Mouse (Mus musculus): Measurements from ENCODE around the gene Slc17a9. TPM values are rescaled to one million over a fixed set of nuclear protein-coding genes. Genes with fewer than 3 reads are reported as not detected.

Slc17a9 gene
- polyA plus RNA-seq, 1 experiment from 2014 or later: 1.9 TPM

DNA sequence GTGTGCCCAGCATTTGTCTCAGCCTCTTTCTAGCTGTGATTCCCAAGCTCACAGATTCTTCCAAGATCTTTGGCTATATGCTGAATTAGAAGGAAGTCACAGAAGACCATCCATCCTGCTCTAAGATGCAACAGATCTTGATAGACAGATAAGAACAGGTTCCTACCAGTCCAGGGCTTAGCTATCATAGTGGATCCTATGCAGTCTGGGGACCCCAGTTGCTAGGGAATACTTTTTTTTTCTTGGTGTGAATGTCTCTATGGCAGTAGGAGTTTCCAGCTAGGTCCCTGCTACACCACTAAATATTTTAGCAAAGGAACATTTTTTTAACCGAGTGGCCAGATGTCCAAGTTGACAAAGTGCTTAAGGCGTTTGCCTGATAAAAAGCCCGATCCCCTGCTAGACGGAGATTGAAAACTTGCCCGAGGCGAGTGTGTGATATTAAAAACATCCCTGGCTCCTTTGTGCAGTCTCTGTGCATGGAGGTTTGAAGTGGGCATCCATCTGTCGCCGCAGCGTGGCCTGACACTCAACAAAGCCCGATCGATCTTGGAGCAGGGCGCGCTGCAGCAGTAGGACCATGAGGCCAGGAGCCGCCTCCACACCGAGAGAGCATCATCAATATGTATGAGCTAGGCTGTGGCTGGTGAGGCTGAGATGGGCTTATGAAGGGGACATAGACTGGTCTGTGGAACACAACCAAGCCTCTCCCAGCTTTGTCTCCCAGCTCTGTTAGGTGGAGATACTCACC, 33.6 kb downstream of the Slc17a9 start:
- Histone ChIP-seq H3K4me2 (no peak overlapping the region), H3K9me3 (no peaks in the 10 kb centered on the region), H3K36me3 (no peaks in the 10 kb centered on the region), H3K27ac (no peak overlapping the region), H3K27me3 (no peaks in the 10 kb centered on the region), H3K9ac (no peak overlapping the region), H3K4me3 (no peak overlapping the region), H3K4me1 (no peaks in the 10 kb centered on the region)
- ATAC-seq (ENCODE audit: borderline replicate concordance, extremely low read depth, low FRiP score, low TSS enrichment): no peak
- 41% methylated on average over 15 of the region's 15 CpGs for WGBS

DNA sequence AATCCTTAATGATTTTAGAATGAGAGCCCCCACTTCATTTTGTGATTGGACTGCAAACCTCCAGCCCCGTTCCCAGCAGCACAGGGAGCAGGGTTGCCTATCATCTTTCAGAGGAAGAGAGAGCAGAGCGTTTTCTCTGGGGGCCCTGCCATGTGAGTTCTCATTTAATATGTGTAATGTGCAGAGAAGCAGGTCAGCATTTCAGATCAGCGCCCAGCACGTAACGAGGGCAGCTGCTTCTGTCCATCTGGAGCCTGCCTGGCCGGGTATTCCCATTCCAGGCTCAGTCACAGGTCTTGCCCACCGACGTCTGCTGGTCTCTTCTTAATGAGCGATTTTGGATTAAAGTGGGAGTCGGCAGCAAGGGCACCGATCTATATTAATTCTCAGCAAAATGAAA, 39.9 kb downstream of the Slc17a9 start:
- no peaks in the 10 kb centered on the region for H3K36me3 ChIP-seq
- no peak for ATAC-seq (ENCODE audit: borderline replicate concordance, extremely low read depth, low FRiP score, low TSS enrichment)
- no peak overlapping the region for H3K4me2 ChIP-seq
- no peaks in the 10 kb centered on the region for H3K9me3 ChIP-seq
- WGBS: 79% methylated on average over 11 of the region's 11 CpGs
- no peak overlapping the region for H3K9ac ChIP-seq
- H3K4me3 ChIP-seq: no peak overlapping the region
- peaks cover 6% of the 10 kb centered on the region; the same call in 1 of the 2 replicates for H3K27me3 ChIP-seq
- no peak overlapping the region for H3K27ac ChIP-seq
- no peaks in the 10 kb centered on the region for H3K4me1 ChIP-seq

DNA sequence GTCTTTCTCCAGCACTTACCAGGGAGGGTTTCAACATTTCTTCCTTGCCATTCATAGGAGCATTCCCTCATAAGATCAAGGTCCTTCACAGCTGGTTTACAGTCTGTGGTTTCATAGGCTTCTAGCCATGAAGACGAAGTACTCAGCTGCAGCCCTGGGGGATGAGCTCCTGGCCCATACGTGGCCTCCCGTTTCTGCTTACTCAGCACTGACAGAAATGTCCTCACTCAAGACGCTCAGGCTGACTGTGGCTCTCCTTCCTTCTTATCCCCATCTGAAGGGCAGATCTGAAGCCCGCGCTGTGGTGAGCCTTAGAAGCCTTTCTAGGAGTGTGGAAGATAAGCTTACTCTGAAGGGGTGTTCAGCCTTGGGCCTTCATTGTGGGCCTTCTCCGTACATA, 40.6 kb downstream of the Slc17a9 start:
- 62% methylated on average over 7 of the region's 7 CpGs for WGBS
- ATAC-seq (ENCODE audit: borderline replicate concordance, extremely low read depth, low FRiP score, low TSS enrichment): no peak
- Histone ChIP-seq H3K27me3 (peaks cover 11% of the 10 kb centered on the region; the same call in 1 of the 2 replicates), H3K9ac (no peak overlapping the region), H3K4me1 (no peaks in the 10 kb centered on the region), H3K4me2 (no peak overlapping the region), H3K36me3 (no peaks in the 10 kb centered on the region), H3K9me3 (no peaks in the 10 kb centered on the region), H3K27ac (no peak overlapping the region), H3K4me3 (no peak overlapping the region)

DNA sequence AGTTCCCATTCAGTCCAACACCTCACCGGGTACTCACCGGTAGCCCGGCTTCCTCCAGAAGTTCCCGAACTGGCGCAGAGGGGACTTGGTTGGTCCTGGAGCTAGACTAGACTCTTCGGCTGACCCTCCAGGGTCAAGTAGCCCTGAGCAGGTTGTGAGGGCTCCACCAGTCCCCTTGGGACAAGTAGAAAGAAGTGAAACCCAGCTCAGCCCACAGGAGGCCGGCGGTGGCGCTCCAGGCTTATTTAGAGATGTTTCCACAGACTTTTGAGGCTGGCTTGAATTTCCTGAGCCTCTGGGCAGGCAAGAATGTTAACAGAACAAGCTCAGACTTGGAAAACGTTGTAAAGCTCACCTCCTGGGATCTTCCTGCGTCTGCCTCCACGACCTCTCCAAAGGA, 50.2 kb downstream of the Slc17a9 start:
- Histone ChIP-seq H3K9me3 (no peaks in the 10 kb centered on the region), H3K9ac (no peak overlapping the region), H3K4me1 (no peaks in the 10 kb centered on the region), H3K36me3 (no peaks in the 10 kb centered on the region), H3K27ac (no peak overlapping the region), H3K27me3 (peaks cover 99% of the 10 kb centered on the region), H3K4me2 (no peak overlapping the region), H3K4me3 (no peak overlapping the region)
- 6% methylated on average over 12 of the region's 12 CpGs for WGBS
- ATAC-seq (ENCODE audit: borderline replicate concordance, extremely low read depth, low FRiP score, low TSS enrichment): no peak

DNA sequence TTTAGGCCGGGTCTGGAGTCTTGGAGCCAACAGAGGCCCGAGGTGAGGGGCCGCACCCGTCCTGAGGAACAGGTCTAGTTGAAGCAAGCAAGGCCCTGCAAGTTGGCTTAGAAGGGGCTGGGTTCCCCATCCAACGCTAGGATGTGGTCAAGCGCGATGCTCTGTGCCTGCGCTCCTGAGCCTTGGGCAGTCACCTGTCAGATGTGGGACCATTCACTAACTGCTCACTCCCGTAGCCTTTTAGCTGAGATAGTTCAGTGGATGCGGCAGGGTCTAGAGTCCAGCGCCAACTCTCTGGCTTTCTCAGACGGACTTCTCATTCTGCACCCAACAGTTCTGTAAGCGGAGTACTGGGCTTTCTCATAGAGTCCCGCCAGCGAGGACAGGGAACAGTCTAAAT, 50.6 kb downstream of the Slc17a9 start:
- Histone ChIP-seq H3K4me1 (no peaks in the 10 kb centered on the region), H3K36me3 (no peaks in the 10 kb centered on the region), H3K27me3 (peaks cover 96% of the 10 kb centered on the region), H3K9me3 (no peaks in the 10 kb centered on the region), H3K9ac (no peak overlapping the region), H3K27ac (no peak overlapping the region), H3K4me2 (no peak overlapping the region), H3K4me3 (no peak overlapping the region)
- WGBS: 4% methylated on average over 15 of the region's 15 CpGs
- no peak for ATAC-seq (ENCODE audit: borderline replicate concordance, extremely low read depth, low FRiP score, low TSS enrichment)

DNA sequence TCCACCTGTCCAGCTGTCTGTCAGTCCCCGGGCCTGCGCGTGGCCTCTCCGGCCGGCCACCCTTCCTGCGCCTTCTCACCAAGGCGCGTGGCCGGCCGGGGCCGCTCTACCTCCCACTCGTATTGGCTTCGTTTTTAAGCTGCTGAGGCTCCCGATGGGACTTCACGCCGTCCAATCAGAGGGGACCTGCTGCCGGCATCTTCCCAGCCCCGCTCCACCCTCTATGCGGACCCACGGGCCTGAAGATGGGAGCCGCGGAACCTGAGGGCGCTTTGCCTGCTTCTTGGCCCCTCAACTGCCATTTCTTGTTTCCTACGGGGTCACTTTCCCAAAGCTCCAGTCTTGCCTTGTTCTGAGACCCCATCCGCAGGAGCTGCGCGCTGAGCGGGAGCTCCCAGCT, 51.7 kb downstream of the Slc17a9 start, which contains the start of gene Bhlhe23:
Bhlhe23 (minus strand) TSS at position 108 of the 400 bp plus-strand sequence.
- ATAC-seq (ENCODE audit: borderline replicate concordance, extremely low read depth, low FRiP score, low TSS enrichment): no peak
- Histone ChIP-seq H3K27me3 (peaks cover 84% of the 10 kb centered on the region), H3K4me2 (peak within 1 kb of the TSS; percentile 35), H3K9ac (no peak within 1 kb of the TSS), H3K9me3 (no peaks in the 10 kb centered on the region), H3K36me3 (no peaks in the 10 kb centered on the region), H3K27ac (no peak within 1 kb of the TSS), H3K4me1 (no peaks in the 10 kb centered on the region), H3K4me3 (peak within 1 kb of the TSS; percentile 10; the same call in 1 of the 2 replicates)
- 2% methylated on average over 28 of the region's 28 CpGs for WGBS

DNA sequence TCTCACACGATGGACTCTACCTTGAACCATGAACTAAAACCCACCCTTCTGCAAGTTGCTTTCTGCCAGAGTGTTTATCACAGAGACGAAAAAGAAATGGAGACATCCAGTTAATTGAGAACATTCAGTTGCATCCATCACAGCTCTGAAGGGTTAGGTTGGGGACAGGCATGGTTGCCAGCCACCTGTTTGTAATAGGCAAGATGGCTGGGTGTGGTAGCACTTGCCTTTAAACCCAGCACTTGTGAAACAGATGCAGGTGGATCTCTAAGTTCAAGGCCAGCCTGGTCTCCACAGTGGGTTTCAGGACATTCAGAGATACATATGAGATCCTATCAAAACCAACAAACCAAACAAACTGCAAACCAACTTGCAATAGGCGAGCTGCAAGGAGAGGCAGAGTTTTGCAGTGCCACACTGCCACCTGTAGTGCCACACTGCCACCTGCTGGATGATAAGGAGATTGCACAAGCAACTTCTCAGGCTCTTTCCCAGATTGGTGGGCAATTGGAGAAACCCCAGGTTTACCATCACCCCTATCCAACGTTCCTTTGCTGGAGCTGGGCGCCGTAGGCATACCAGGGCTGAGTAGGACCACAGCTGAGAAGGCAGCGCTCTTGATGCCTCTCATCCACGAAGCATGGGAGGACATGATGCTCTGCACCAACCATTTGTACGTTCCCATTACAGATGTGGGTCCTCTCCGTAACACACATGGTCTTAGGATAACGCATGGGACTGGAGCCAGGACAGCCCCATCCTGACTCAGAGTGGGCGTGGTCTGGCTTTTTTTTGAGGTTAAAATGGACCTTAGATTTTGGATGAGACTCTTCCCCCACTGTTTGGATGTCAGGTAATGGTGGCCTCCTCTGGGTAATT, 54.4 kb downstream of the Slc17a9 start:
- Histone ChIP-seq H3K9ac (no peak overlapping the region), H3K27me3 (peaks cover 58% of the 10 kb centered on the region), H3K4me3 (no peak overlapping the region), H3K4me1 (no peaks in the 10 kb centered on the region), H3K9me3 (no peaks in the 10 kb centered on the region), H3K36me3 (no peaks in the 10 kb centered on the region), H3K4me2 (no peak overlapping the region), H3K27ac (no peak overlapping the region)
- ATAC-seq (ENCODE audit: borderline replicate concordance, extremely low read depth, low FRiP score, low TSS enrichment): no peak
- WGBS: 24% methylated on average over 12 of the region's 12 CpGs

DNA sequence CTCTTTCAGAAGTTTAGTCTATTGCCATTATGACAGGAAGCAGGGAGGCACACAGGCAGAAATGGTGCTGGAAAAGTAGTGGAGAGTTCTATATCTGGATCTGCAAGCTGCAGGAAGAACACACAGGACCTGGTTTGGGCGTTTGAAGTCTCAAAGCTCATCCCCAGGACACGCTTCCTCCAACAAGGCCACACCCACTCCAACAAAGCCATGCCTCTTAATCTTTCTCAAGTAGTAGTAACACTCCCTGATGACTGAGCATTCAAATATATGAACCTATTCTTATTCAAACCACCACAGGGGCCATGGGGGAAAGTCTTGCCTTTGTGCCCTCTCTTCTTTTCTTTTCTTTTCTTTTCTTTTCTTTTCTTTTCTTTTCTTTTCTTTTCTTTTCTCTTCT, 55.2 kb downstream of the Slc17a9 start:
- Histone ChIP-seq H3K27me3 (peaks cover 51% of the 10 kb centered on the region), H3K4me1 (no peaks in the 10 kb centered on the region)
- 2% methylated on average over 2 of the region's 2 CpGs for WGBS

DNA sequence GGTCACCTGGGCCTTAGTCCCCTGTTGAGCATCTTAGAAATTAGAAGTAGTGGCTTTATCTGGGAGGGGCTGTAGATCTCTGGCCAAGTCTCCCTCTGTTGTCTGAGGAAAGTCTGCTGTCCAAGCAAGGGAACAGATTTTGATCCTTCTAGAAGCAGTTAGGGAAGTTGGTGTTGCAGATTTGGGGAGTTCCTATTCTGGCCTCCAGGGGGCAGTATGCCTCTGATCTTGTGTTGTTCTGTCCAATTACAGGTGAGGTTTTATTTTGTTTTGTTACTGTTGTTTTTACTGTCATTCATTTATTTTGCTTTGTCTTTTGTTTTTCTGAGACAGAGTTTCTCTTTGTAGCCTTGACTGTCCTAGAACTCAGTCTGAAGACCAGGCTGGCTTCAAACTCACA, 61.7 kb downstream of the Slc17a9 start:
- H3K9me3 ChIP-seq: no peaks in the 10 kb centered on the region
- no peaks in the 10 kb centered on the region for H3K4me1 ChIP-seq
- H3K27ac ChIP-seq: no peak overlapping the region
- no peak overlapping the region for H3K9ac ChIP-seq
- peaks cover 26% of the 10 kb centered on the region for H3K27me3 ChIP-seq
- ATAC-seq (ENCODE audit: borderline replicate concordance, extremely low read depth, low FRiP score, low TSS enrichment): no peak
- H3K4me3 ChIP-seq: no peak overlapping the region
- H3K36me3 ChIP-seq: no peaks in the 10 kb centered on the region
- no peak overlapping the region for H3K4me2 ChIP-seq

More for the DNA sequence above, 55.2 kb downstream of the Slc17a9 start:
- Histone ChIP-seq H3K4me3 (no peak overlapping the region), H3K36me3 (no peaks in the 10 kb centered on the region), H3K27ac (no peak overlapping the region), H3K9ac (no peak overlapping the region), H3K4me2 (no peak overlapping the region), H3K9me3 (no peaks in the 10 kb centered on the region)
- ATAC-seq (ENCODE audit: borderline replicate concordance, extremely low read depth, low FRiP score, low TSS enrichment): no peak

DNA sequence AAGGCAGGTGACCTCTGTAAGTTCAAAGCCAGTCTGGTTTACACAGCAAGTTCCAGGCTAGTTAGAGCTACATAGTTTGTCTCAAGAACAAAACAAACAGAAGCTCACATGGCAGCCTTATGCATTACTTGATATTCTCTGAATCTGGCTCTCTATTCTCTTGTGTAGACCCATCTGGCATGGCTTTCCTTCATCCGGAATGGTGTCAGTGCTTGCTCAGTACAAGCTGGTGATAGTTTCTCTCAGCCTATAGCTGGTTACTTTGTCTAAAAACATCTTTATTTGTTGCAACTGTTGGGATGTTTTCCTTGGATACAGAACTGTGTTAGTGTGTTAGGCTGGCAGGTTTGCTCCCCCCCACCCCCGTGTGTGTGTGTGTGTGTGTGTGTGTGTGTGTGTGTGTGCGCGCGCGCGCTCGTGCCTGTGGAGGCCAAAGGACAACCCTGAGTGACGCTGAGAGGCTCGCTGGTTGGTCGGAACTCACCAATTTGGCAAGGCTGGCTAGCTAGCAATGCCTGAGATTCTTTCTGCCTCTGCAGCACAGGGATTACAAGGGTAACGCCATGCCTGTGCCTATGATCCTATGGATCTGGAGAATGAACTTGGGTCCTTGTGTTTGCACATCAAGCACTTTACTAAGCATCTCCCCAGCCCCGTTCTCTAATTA, 62.6 kb downstream of the Slc17a9 start:
- no peaks in the 10 kb centered on the region for H3K4me1 ChIP-seq
- ATAC-seq (ENCODE audit: borderline replicate concordance, extremely low read depth, low FRiP score, low TSS enrichment): no peak
- no peak overlapping the region for H3K4me2 ChIP-seq
- H3K27ac ChIP-seq: no peak overlapping the region
- H3K36me3 ChIP-seq: no peaks in the 10 kb centered on the region
- no peak overlapping the region for H3K9ac ChIP-seq
- H3K27me3 ChIP-seq: peaks cover 26% of the 10 kb centered on the region
- H3K4me3 ChIP-seq: no peak overlapping the region
- H3K9me3 ChIP-seq: no peaks in the 10 kb centered on the region
- WGBS: 67% methylated on average over 13 of the region's 13 CpGs

DNA sequence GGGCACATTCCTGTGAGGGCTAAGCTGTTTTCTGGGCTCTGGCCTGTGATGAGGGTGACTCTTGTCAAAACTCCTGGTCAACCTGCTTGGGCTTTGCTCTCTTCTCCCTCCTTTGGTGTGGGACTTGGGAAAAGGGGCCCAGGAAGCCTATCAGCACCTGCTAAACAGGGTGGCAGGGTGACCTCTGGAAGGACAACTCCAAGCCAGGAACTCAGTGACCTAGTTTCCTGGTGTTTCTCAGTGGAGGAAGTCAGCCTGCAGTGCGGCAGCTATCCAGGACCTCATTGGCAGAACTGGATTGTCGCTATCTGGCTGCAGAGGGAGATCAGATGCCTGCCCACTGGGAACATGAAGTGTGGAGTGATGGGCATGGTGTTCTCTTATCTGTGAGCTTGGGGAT, 63.3 kb downstream of the Slc17a9 start:
- H3K27ac ChIP-seq: no peak overlapping the region
- H3K4me3 ChIP-seq: no peak overlapping the region
- no peak overlapping the region for H3K4me2 ChIP-seq
- 17% methylated on average over 2 of the region's 2 CpGs for WGBS
- ATAC-seq (ENCODE audit: borderline replicate concordance, extremely low read depth, low FRiP score, low TSS enrichment): no peak
- no peaks in the 10 kb centered on the region for H3K4me1 ChIP-seq
- no peaks in the 10 kb centered on the region for H3K9me3 ChIP-seq
- H3K27me3 ChIP-seq: peaks cover 26% of the 10 kb centered on the region
- H3K36me3 ChIP-seq: no peaks in the 10 kb centered on the region
- no peak overlapping the region for H3K9ac ChIP-seq

DNA sequence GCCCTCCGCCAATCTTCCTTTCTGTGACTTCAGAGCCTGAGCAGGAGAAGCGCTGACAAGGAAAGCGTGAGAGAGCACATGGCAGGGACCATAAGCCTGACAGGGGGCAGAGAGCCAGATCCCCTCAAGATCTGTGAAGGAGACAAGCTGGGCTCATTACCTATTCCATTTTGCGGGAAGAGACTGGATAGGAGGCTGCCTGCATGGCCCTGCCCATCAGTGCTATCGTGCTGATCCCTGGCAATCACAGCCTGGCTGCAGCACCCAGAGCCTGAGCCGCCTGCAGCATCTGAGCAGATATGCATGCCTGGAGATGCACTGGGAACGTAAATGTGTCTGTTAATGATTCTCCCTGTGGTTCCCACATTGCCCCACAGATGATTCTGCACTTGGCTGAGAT, 63.8 kb downstream of the Slc17a9 start:
- ATAC-seq (ENCODE audit: borderline replicate concordance, extremely low read depth, low FRiP score, low TSS enrichment): no peak
- peaks cover 26% of the 10 kb centered on the region for H3K27me3 ChIP-seq
- H3K9me3 ChIP-seq: no peaks in the 10 kb centered on the region
- H3K27ac ChIP-seq: no peak overlapping the region
- 11% methylated on average over 5 of the region's 7 CpGs for WGBS
- no peak overlapping the region for H3K4me3 ChIP-seq
- no peaks in the 10 kb centered on the region for H3K36me3 ChIP-seq
- no peak overlapping the region for H3K4me2 ChIP-seq
- H3K4me1 ChIP-seq: no peaks in the 10 kb centered on the region
- H3K9ac ChIP-seq: no peak overlapping the region

Measured in lung, embryonic 15.5 days (tissue).